Mouse (Mus musculus) Patski (cell line): Measurements from ENCODE around the gene Clhc1. TPM values are rescaled to one million over a fixed set of nuclear protein-coding genes. Genes with fewer than 3 reads are reported as not detected.
A peak's percentile ranks its signal among the peaks of the same experiment; 100 is the strongest.

Experiments used
- ATAC-seq: fragments of 100-300 bp; one replicate; pipeline ENCODE4 v1.8.0; 2021
- CTCF ChIA-PET: fragments of 350-600 bp; sonication (Branson Sonifier 250); formaldehyde crosslinking; loops from one replicate; lab custom pipeline; 2022; ENCODE audit warnings: inconsistent platforms; lab: Charles Lee
- POLR2A ChIA-PET: fragments of 350-600 bp; sonication (Branson Sonifier 250); formaldehyde crosslinking; loops from one replicate; lab custom pipeline; 2022; ENCODE audit warnings: antibody characterized with exemption, inconsistent platforms; lab: Charles Lee
- DNase-seq: peaks from one replicate; pipeline ENCODE4 v3.0.0-alpha.2; 2011; ENCODE audit warnings: low read depth, low spot score
- H3K27me3 ChIP-seq: fragments of 371-371 bp; one replicate; pipeline ENCODE4 v1.5.1; 2021
- CTCF ChIP-seq: fragments of 100-300 bp; IDR thresholded peaks from one replicate; pipeline ENCODE4 v1.5.1; 2021
- in situ Hi-C: fragments of 300-500 bp; cut with MboI; formaldehyde crosslinking; loops from 3 replicates; pipeline ENCODE4 v1.11.1; 2018; ENCODE audit warnings: low pct_unique_long_range_greater_than_20kb, mixed read lengths
- polyA plus RNA-seq: library from polyadenylated mRNA; unstranded; gene quantifications from one replicate; pipeline ENCODE4 v1.2.3, GENCODE M21; 2021

Clhc1 gene
- polyA plus RNA-seq, 1 experiment from 2014 or later = 0.40 TPM

GRCm38 (mm10) chr11:29612007-29612406 lies 64.3 kb downstream of the Clhc1 start:
- TF ChIP-seq CTCF = no peak
- ATAC-seq (no peak), DNase-seq (no peak)
- no peaks in the 10 kb centered on the region for H3K27me3 ChIP-seq
- ChIA-PET POLR2A (interaction anchor here (0.7 kb wide), 1 partner anchor 9 kb away, joined by 3 read pairs; no protein-coding TSS in a partner anchor), CTCF (no interaction called here)
- in situ Hi-C loops = no loop called here

GRCm38 (mm10) chr11:29613185-29613735 lies 65.5 kb downstream of the Clhc1 start:
- no peak for ATAC-seq
- in situ Hi-C loops = no loop called here
- ChIA-PET CTCF (no interaction called here), POLR2A (no interaction called here)
- TF ChIP-seq CTCF = no peak
- no peak for DNase-seq
- H3K27me3 ChIP-seq = no peaks in the 10 kb centered on the region

- no peak for ATAC-seq
- H3K27me3 ChIP-seq = no peaks in the 10 kb centered on the region
- ChIA-PET CTCF (no interaction called here), POLR2A (interaction anchor here (0.7 kb wide), 1 partner anchor 618 kb away, joined by 3 read pairs; no protein-coding TSS in a partner anchor)
- DNase-seq = no peak
- in situ Hi-C loops = no loop called here
- no peak for TF ChIP-seq CTCF
Observed at GRCm38 (mm10) chr11:29614217-29614924, 66.6 kb downstream of the Clhc1 start.

GRCm38 (mm10) chr11:29622030-29622790 lies 74.5 kb downstream of the Clhc1 start:
- no peak for TF ChIP-seq CTCF
- in situ Hi-C loops = no loop called here
- POLR2A ChIA-PET = no interaction called here
- ATAC-seq = no peak
- H3K27me3 ChIP-seq = no peaks in the 10 kb centered on the region
- CTCF ChIA-PET = no interaction called here
- no peak for DNase-seq

GRCm38 (mm10) chr11:29623327-29623726 lies 75.6 kb downstream of the Clhc1 start:
- no peak for ATAC-seq
- POLR2A ChIA-PET = no interaction called here
- no peak for TF ChIP-seq CTCF
- no peak for DNase-seq
- no peaks in the 10 kb centered on the region for H3K27me3 ChIP-seq
- CTCF ChIA-PET = no interaction called here
- in situ Hi-C loops = no loop called here

GRCm38 (mm10) chr11:29626541-29626940 lies 78.8 kb downstream of the Clhc1 start:
- in situ Hi-C loops = no loop called here
- TF ChIP-seq CTCF = no peak
- H3K27me3 ChIP-seq = no peaks in the 10 kb centered on the region
- DNase-seq (no peak), ATAC-seq (peak; percentile 79)
- POLR2A ChIA-PET = no interaction called here
- CTCF ChIA-PET = no interaction called here

GRCm38 (mm10) chr11:29627706-29628105 lies 80.0 kb downstream of the Clhc1 start:
- in situ Hi-C loops = no loop called here

More at GRCm38 (mm10) chr11:29627706-29628105, 80.0 kb downstream of the Clhc1 start:
- no peak for DNase-seq
- ChIA-PET POLR2A (no interaction called here), CTCF (interaction anchor here (1.9 kb wide), 1 partner anchor 11 kb away, joined by 6 read pairs; no protein-coding TSS in a partner anchor)
- no peak for ATAC-seq
- no peak for TF ChIP-seq CTCF
- H3K27me3 ChIP-seq = no peaks in the 10 kb centered on the region

Other genes with a start within 250 kb of the Clhc1 start
- gene Ccdc88a, start 174.3 kb upstream of the Clhc1 start, polyA plus RNA-seq = 11.5 TPM
- 10.9 TPM for gene Prorsd1, start 32.9 kb upstream of the Clhc1 start, polyA plus RNA-seq
- gene Mtif2, start 21.5 kb upstream of the Clhc1 start, polyA plus RNA-seq = 31.2 TPM
- gene Rps27a, start 159 bp downstream of the Clhc1 start, polyA plus RNA-seq = 545 TPM
- gene Rtn4, start 145.0 kb downstream of the Clhc1 start, polyA plus RNA-seq = 580 TPM